Mouse (Mus musculus): Measurements from ENCODE around the gene Smoc1.

DNA sequence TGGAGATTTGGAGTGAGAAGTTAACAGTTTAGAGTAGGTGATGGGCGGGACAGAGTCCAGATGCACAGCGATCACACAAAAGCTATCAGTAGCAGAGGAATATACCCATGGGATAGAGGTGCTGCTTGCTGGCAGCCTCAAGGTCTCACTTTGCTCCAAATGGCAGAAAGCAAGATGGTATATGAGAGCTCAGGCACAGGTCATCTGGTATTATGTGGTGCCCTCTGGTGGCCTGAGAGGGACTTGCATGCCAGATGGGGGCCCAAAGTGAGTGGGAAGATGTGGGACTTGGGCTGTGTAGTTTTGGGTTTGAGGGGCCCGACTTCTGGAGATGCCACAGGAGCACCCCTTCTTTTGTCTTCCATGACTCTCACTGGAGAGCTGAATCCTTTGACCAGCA lies 155.5 kb downstream of the Smoc1 start:
- TF ChIP-seq MYOD1 (IDR thresholded peaks at IDR 0.05; ENCODE audit: control insufficient read depth in 1 of 3, insufficient read length in 2 of 3, low read depth in 2 of 3) (no peak), POLR2A (IDR thresholded peaks at IDR 0.05; ENCODE audit: insufficient read length, low read depth) (no peak), USF1 (IDR thresholded peaks at IDR 0.05; ENCODE audit: low read depth) (no peak), MAX (IDR thresholded peaks at IDR 0.05; ENCODE audit: low read depth) (no peak), CEBPB (IDR thresholded peaks at IDR 0.05; ENCODE audit: insufficient read depth, poor library complexity, severe bottlenecking) (no peak), POLR2AphosphoS2 (IDR thresholded peaks at IDR 0.05; ENCODE audit: insufficient read length, low read depth) (no peak), TCF3 (IDR thresholded peaks at IDR 0.05; ENCODE audit: insufficient read length, low read depth) (no peak), REST (IDR thresholded peaks at IDR 0.05; ENCODE audit: insufficient read depth, insufficient read length) (no peak)
